Mouse (Mus musculus): ENCODE measurements around the gene Zkscan16. TPM values are rescaled to one million over a fixed set of nuclear protein-coding genes. Genes with fewer than 3 reads are reported as not detected.

The Zkscan16 gene
- total and polyA plus RNA-seq, 2 experiments from 2014 or later = 0.05 TPM; not detected in 1

DNA sequence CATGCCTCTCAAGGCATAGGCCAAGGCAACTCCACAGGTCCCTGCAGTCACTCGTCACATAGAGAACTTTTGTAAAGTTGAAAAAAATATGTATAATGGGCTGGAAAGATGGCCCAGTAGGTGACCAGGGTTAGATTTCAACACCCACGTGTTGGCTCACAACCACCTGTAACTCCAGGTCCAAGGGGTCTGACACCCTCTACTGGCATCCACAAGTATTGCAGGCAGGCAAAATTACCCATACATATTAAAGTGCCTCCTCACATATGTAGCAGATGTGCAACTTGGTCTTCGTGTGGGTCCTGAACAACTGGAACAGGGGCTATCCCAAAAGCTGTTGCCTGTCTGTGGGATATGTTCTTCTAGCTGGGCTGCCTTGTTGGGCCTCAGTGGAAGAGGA, 15.8 kb upstream of the Zkscan16 start:
- H3K9me3 ChIP-seq (replicated peaks; ENCODE audit: control insufficient read depth, low read length) = no peaks in the 10 kb centered on the region
- no peak for DNase-seq (ENCODE audit: low spot score)
- TF ChIP-seq CTCF (IDR thresholded peaks at IDR 0.05; ENCODE audit: low read depth) = peak; percentile 11; the same call in 1 of the 2 replicates
- no peak for TF ChIP-seq EP300 (IDR thresholded peaks at IDR 0.05; ENCODE audit: low read depth)
- no peaks in the 10 kb centered on the region for H3K27me3 ChIP-seq (ENCODE audit: control insufficient read depth, insufficient read depth, low read length)
- no peak overlapping the region for H3K9ac ChIP-seq (replicated peaks; ENCODE audit: low read depth, low read length)
- H3K4me1 ChIP-seq (ENCODE audit: control insufficient read depth, insufficient read depth) = no peaks in the 10 kb centered on the region
- no peak overlapping the region for H3K4me2 ChIP-seq (ENCODE audit: low read depth, low read length)
- H3K4me3 ChIP-seq (ENCODE audit: low read depth, low read length) = no peak overlapping the region
- H3K36me3 ChIP-seq (replicated peaks; ENCODE audit: control insufficient read depth, insufficient read depth, low read length) = no peaks in the 10 kb centered on the region
- ATAC-seq (ENCODE audit: insufficient read depth, low read depth) = no peak
- 71% methylated on average over 3 of the region's 3 CpGs for WGBS
- no peak overlapping the region for H3K27ac ChIP-seq (ENCODE audit: low read depth)

DNA sequence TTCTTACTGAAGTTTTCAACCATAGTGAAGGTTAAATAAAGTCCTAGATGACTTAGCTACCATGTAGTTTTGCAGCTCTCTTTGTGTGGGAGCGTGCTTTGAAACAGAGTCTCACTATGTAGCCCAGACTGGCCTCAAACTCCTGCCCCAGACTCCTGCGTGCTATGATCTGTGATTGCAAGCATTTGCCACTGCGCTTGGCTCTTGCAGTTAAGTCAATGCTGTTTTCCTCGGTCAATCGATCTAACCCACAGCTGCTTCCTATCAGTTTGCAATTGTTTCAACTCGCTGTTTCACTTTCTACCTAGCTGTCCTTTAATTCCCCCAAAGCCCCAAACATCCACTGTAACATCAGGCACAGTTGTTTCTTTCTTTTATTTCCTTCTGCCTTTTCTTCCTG, 10.9 kb upstream of the Zkscan16 start:
- H3K36me3 ChIP-seq (replicated peaks; ENCODE audit: control insufficient read depth, insufficient read depth, low read length) = no peaks in the 10 kb centered on the region
- H3K27me3 ChIP-seq (ENCODE audit: control insufficient read depth, insufficient read depth, low read length) = no peaks in the 10 kb centered on the region
- no peaks in the 10 kb centered on the region for H3K9me3 ChIP-seq (replicated peaks; ENCODE audit: control insufficient read depth, low read length)
- ATAC-seq (ENCODE audit: insufficient read depth, low read depth) = no peak
- no peak overlapping the region for H3K4me2 ChIP-seq (ENCODE audit: low read depth, low read length)
- 79% methylated on average over 6 of the region's 6 CpGs for WGBS
- no peak overlapping the region for H3K9ac ChIP-seq (replicated peaks; ENCODE audit: low read depth, low read length)
- peaks cover 6% of the 10 kb centered on the region; the same call in 1 of the 2 replicates for H3K4me1 ChIP-seq (ENCODE audit: control insufficient read depth, insufficient read depth)
- TF ChIP-seq CTCF (IDR thresholded peaks at IDR 0.05; ENCODE audit: low read depth) (no peak), EP300 (IDR thresholded peaks at IDR 0.05; ENCODE audit: low read depth) (no peak)
- DNase-seq (ENCODE audit: low spot score) = no peak
- H3K27ac ChIP-seq (ENCODE audit: low read depth) = no peak overlapping the region
- H3K4me3 ChIP-seq (ENCODE audit: low read depth, low read length) = no peak overlapping the region

DNA sequence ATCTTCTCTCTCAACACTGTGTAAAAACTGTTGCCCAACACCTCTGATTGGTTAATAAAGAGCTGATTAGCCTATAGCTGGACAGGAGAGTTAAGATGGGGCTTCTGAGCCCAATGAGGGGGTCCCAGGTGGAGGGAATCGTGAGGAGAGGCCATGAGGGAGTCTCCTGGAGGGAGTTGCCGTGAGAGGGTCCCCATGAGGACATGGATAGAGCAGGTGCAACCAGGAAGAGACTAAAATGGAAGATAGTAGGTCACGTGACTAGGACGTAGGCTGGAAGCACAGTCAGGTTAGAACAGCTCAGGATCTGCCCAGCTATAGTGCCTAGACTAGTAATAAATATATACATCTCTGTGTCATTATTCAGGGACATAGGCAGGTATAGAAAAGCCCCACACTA, 9.1 kb upstream of the Zkscan16 start:
- Histone ChIP-seq H3K9ac (replicated peaks; ENCODE audit: low read depth, low read length) (no peak overlapping the region), H3K27me3 (ENCODE audit: control insufficient read depth, insufficient read depth, low read length) (no peaks in the 10 kb centered on the region), H3K9me3 (replicated peaks; ENCODE audit: control insufficient read depth, low read length) (no peaks in the 10 kb centered on the region), H3K27ac (ENCODE audit: low read depth) (no peak overlapping the region), H3K36me3 (replicated peaks; ENCODE audit: control insufficient read depth, insufficient read depth, low read length) (no peaks in the 10 kb centered on the region), H3K4me3 (ENCODE audit: low read depth, low read length) (no peak overlapping the region), H3K4me2 (ENCODE audit: low read depth, low read length) (no peak overlapping the region), H3K4me1 (ENCODE audit: control insufficient read depth, insufficient read depth) (peaks cover 6% of the 10 kb centered on the region; the same call in 1 of the 2 replicates)
- 73% methylated on average over 4 of the region's 4 CpGs for WGBS
- no peak for ATAC-seq (ENCODE audit: insufficient read depth, low read depth)
- TF ChIP-seq EP300 (IDR thresholded peaks at IDR 0.05; ENCODE audit: low read depth) (no peak), CTCF (IDR thresholded peaks at IDR 0.05; ENCODE audit: low read depth) (no peak)
- no peak for DNase-seq (ENCODE audit: low spot score)

- WGBS = 23% methylated on average over 15 of the region's 15 CpGs
- Histone ChIP-seq H3K4me2 (ENCODE audit: low read depth, low read length) (no peak overlapping the region), H3K9me3 (replicated peaks; ENCODE audit: control insufficient read depth, low read length) (no peaks in the 10 kb centered on the region), H3K36me3 (replicated peaks; ENCODE audit: control insufficient read depth, insufficient read depth, low read length) (no peaks in the 10 kb centered on the region), H3K27ac (ENCODE audit: low read depth) (no peak overlapping the region), H3K27me3 (ENCODE audit: control insufficient read depth, insufficient read depth, low read length) (no peaks in the 10 kb centered on the region), H3K4me1 (ENCODE audit: control insufficient read depth, insufficient read depth) (peaks cover 6% of the 10 kb centered on the region; the same call in 1 of the 2 replicates), H3K4me3 (ENCODE audit: low read depth, low read length) (no peak overlapping the region), H3K9ac (replicated peaks; ENCODE audit: low read depth, low read length) (no peak overlapping the region)
- DNase-seq (ENCODE audit: low spot score) (peak; percentile 44), ATAC-seq (ENCODE audit: insufficient read depth, low read depth) (no peak)
- TF ChIP-seq CTCF (IDR thresholded peaks at IDR 0.05; ENCODE audit: low read depth) = peak; percentile 47
- TF ChIP-seq EP300 (IDR thresholded peaks at IDR 0.05; ENCODE audit: low read depth) = no peak
Measured at GRCm38 (mm10) chr4:58934746-58935476, 8.5 kb upstream of the Zkscan16 start.

DNA sequence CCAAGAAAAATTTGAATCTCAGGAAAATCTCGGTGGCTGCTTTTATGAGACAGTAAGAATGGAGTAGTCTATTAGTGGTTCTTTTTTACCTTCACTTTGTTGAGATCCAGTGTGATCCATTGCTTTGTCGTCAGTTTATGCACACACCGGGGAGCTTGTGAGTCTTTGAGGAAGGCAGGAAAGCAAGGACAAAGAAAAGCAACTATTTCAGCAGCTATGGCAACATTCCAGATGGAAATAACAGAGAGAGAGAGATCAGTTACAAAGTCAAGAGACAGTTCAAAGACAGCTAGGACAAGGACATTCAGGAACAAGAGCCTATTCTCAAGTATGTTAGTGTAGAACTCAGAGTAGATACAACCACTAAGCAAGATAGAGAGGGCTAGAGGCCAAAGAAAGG, 7.6 kb upstream of the Zkscan16 start:
- Histone ChIP-seq H3K4me3 (ENCODE audit: low read depth, low read length) (no peak overlapping the region), H3K27me3 (ENCODE audit: control insufficient read depth, insufficient read depth, low read length) (no peaks in the 10 kb centered on the region), H3K9ac (replicated peaks; ENCODE audit: low read depth, low read length) (no peak overlapping the region), H3K36me3 (replicated peaks; ENCODE audit: control insufficient read depth, insufficient read depth, low read length) (no peaks in the 10 kb centered on the region), H3K9me3 (replicated peaks; ENCODE audit: control insufficient read depth, low read length) (no peaks in the 10 kb centered on the region), H3K4me1 (ENCODE audit: control insufficient read depth, insufficient read depth) (peaks cover 6% of the 10 kb centered on the region; the same call in 1 of the 2 replicates), H3K4me2 (ENCODE audit: low read depth, low read length) (no peak overlapping the region), H3K27ac (ENCODE audit: low read depth) (no peak overlapping the region)
- TF ChIP-seq EP300 (IDR thresholded peaks at IDR 0.05; ENCODE audit: low read depth) = no peak
- TF ChIP-seq CTCF (IDR thresholded peaks at IDR 0.05; ENCODE audit: low read depth) = no peak
- ATAC-seq (ENCODE audit: insufficient read depth, low read depth) (no peak), DNase-seq (ENCODE audit: low spot score) (no peak)
- 52% methylated on average over 3 of the region's 3 CpGs for WGBS

- peaks cover 14% of the 10 kb centered on the region; the same call in 1 of the 2 replicates for H3K27me3 ChIP-seq (ENCODE audit: control insufficient read depth, insufficient read depth, low read length)
- H3K4me3 ChIP-seq (ENCODE audit: low read depth, low read length) = no peak overlapping the region
- H3K4me2 ChIP-seq (ENCODE audit: low read depth, low read length) = no peak overlapping the region
- H3K36me3 ChIP-seq (replicated peaks; ENCODE audit: control insufficient read depth, insufficient read depth, low read length) = no peaks in the 10 kb centered on the region
- DNase-seq (ENCODE audit: low spot score) = no peak
- no peaks in the 10 kb centered on the region for H3K9me3 ChIP-seq (replicated peaks; ENCODE audit: control insufficient read depth, low read length)
- ATAC-seq (ENCODE audit: insufficient read depth, low read depth) = no peak
- no peak overlapping the region for H3K9ac ChIP-seq (replicated peaks; ENCODE audit: low read depth, low read length)
- H3K4me1 ChIP-seq (ENCODE audit: control insufficient read depth, insufficient read depth) = no peaks in the 10 kb centered on the region; the same call in 1 of the 2 replicates
- TF ChIP-seq EP300 (IDR thresholded peaks at IDR 0.05; ENCODE audit: low read depth) = no peak
- TF ChIP-seq CTCF (IDR thresholded peaks at IDR 0.05; ENCODE audit: low read depth) = no peak
- H3K27ac ChIP-seq (ENCODE audit: low read depth) = no peak overlapping the region
Measured at GRCm38 (mm10) chr4:58941638-58942037, 1.8 kb upstream of the Zkscan16 start.
